Mouse (Mus musculus): ENCODE measurements around the gene Gm45234. TPM values are rescaled to one million over a fixed set of nuclear protein-coding genes. Genes with fewer than 3 reads are reported as not detected.

Gene Gm45234
- polyA plus RNA-seq, 1 experiment: not detected

DNA sequence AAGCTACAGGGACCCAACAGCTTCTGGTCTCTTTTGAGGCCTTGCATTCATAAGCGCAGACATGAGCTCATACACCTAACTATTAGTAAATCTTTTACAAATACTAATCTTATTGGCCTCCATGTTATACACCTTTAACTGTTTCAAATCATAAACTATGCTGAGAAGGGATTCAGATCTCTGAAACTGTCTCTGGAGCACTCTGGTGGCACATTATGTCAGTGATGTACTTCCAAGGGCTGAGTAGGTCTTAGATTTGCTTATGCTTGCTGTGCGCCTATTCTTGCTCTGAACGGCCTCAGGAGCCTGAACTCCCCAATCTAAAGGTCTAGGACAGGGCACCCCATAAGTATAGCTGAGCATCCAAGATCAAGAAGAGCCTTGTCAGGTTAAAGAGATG lies 14.0 kb downstream of the Gm45234 start:
- TF ChIP-seq POLR2A (IDR thresholded peaks at IDR 0.05; ENCODE audit: borderline replicate concordance, low read depth, low read length) (no peak), CTCF (IDR thresholded peaks at IDR 0.05; ENCODE audit: low read depth, low read length) (no peak)
- H3K4me1 ChIP-seq (ENCODE audit: control insufficient read depth, insufficient read depth, low read length): peaks cover 31% of the 10 kb centered on the region
- peak overlapping the region; percentile 51 for H3K4me3 ChIP-seq (ENCODE audit: insufficient read depth, low read length)
- H3K27ac ChIP-seq (ENCODE audit: insufficient read depth, low read depth, low read length): peak overlapping the region; percentile 98

DNA sequence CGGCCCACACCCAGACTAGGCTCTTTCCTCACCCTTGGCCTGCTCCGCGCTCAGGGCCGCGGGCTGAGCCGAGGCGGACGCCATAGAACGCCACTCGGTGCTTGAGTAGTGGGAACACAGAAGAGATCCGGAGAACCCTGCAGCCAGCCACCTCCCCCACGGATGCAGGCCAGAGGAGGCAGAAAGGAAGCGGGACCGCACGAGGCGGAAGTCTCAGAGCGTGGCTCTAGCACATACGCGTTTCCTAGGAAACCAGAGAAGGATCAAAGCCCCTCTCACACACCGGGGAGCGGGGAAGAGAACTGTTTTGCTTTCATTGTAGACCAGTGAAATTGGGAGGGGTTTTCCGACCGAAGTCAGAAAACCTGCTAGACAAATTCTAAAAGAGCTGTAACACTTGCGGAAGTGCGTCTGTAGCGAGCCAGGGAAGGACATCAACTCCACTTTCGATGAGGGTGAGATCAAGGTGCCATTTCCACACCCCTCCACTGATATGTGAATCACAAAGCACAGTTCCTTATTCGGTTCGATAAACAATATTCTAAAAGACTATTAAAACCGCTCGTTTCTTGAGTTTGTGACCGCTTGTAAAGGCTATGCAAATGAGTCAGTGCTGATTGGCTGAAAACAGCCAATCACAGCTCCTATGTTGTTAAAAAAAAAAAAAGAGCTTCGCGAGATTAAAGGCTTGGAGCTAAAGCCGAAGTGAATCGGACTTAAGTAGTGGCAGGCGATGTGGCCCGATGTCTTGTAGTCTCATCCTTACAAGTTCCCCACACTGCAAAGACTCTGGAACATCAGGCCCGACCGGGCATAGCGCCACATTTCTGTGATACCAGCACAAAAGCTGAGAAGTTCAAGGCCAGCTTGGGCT lies 14.7 kb downstream of the Gm45234 start, which contains the start of gene Grcc10:
TSS of gene Grcc10 (minus strand) at position 487 of the 874 bp plus-strand sequence.
- peak within 1 kb of the TSS; percentile 98 for H3K27ac ChIP-seq (ENCODE audit: insufficient read depth, low read depth, low read length)
- TF ChIP-seq CTCF (IDR thresholded peaks at IDR 0.05; ENCODE audit: low read depth, low read length) (no peak), POLR2A (IDR thresholded peaks at IDR 0.05; ENCODE audit: borderline replicate concordance, low read depth, low read length) (peak; percentile 96)
- peaks cover 31% of the 10 kb centered on the region for H3K4me1 ChIP-seq (ENCODE audit: control insufficient read depth, insufficient read depth, low read length)
- H3K4me3 ChIP-seq (ENCODE audit: insufficient read depth, low read length): peak within 1 kb of the TSS; percentile 64

DNA sequence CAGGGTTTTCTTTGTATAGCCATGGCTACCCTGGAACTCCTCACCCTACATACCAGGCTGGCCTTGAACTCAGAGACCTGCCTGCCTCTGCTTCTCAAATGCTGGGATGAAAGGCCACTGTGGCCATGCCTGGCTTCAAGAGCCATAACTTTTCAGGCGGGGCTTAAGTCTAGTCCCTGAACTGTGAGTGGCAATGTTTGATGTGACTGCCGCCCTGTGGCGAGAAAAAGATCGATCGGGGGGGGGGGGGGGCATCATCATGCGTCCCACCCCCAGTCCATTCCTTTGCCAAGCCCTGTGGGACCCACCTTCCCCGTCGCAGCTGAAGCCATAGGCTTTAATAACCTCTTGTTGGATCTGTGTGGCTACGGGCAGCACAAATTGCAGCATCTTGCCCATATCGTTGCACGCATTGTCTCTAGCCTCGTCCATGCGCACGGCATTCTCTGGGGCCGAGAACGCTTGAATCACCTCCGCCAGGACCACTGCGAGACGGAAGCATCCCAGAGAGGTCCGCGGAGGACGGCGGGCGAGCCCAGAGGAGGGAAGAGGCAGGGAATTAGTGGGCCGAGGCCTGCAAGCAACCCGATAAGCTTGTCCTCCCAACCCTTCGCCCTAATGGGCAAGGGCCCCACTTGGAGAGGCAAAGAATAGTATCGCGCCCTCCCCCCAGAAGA lies 15.5 kb downstream of the Gm45234 start:
- Histone ChIP-seq H3K4me1 (ENCODE audit: control insufficient read depth, insufficient read depth, low read length) (peaks cover 31% of the 10 kb centered on the region), H3K27ac (ENCODE audit: insufficient read depth, low read depth, low read length) (peak overlapping the region; percentile 98), H3K4me3 (ENCODE audit: insufficient read depth, low read length) (peak overlapping the region; percentile 64)
- TF ChIP-seq CTCF (IDR thresholded peaks at IDR 0.05; ENCODE audit: low read depth, low read length): peak; percentile 57; the same call in 1 of the 2 replicates
- no peak for TF ChIP-seq POLR2A (IDR thresholded peaks at IDR 0.05; ENCODE audit: borderline replicate concordance, low read depth, low read length)

DNA sequence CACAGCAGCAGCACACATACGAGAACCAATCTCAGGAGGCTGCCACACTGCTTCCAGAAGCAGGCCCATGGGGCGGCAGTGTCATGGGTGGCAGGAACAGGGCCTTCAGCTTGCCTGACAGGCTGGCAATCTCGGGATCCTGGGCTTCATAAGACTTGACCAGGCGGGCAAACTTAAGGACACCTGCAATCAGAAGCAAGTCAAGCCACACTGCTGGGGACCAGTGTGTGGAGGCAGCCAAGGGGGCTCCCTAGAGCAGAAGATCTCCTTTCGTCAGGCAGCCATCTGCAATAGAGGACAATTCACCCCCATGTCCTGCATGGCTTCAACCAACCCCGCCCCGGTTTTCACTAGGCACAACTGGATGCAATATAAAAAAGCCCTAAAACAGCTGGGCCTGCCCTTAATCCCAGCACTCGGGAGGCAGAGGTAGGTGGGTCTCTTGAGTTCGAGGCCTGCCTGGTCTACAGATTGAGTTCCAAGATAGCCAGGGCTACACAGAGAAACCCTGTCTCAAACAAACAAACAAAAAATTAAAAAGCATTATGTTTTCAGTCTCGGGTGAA lies 16.5 kb downstream of the Gm45234 start:
- peak overlapping the region; percentile 36; the same call in 1 of the 2 replicates for H3K4me3 ChIP-seq (ENCODE audit: insufficient read depth, low read length)
- TF ChIP-seq CTCF (IDR thresholded peaks at IDR 0.05; ENCODE audit: low read depth, low read length): no peak
- TF ChIP-seq POLR2A (IDR thresholded peaks at IDR 0.05; ENCODE audit: borderline replicate concordance, low read depth, low read length): no peak

DNA sequence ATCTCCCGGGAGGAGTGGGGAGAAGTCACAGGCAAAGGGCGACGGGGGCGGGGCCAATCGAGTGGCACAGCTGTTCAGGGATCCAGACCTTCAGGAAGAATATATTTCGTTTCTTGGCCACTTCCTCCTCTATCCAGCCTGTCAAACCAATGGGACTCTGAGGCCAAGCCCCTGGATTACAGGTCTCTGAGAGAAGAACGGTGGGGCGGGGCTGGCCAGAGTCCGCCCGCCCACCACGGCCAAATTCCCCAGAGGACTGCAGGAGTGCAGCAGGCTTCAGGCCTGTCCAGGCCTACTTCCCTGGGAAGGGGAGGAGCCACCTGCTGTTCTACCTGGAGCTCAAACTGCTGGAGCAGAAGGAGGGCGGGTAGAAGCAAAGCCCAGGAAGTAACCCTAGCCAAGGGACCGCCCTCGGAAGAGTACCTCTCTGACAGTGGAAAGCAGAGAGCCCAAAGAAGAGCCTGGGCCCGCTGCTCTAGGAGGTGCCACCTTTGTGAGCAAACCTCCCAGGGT lies 17.3 kb downstream of the Gm45234 start, which contains the start of gene Ptpn6:
TSS of gene Ptpn6 (minus strand) at position 204 of the 513 bp plus-strand sequence.
- Histone ChIP-seq H3K4me1 (ENCODE audit: control insufficient read depth, insufficient read depth, low read length) (peaks cover 41% of the 10 kb centered on the region), H3K27ac (ENCODE audit: insufficient read depth, low read depth, low read length) (peak within 1 kb of the TSS; percentile 61), H3K4me3 (ENCODE audit: insufficient read depth, low read length) (0 out of 2 replicates have a peak within 1 kb of the TSS, but pooled peaks have one; percentile 25)
- TF ChIP-seq POLR2A (IDR thresholded peaks at IDR 0.05; ENCODE audit: borderline replicate concordance, low read depth, low read length) (no peak), CTCF (IDR thresholded peaks at IDR 0.05; ENCODE audit: low read depth, low read length) (no peak)

More for the DNA sequence above, 16.5 kb downstream of the Gm45234 start:
- H3K27ac ChIP-seq (ENCODE audit: insufficient read depth, low read depth, low read length): peak overlapping the region; percentile 61
- peaks cover 33% of the 10 kb centered on the region for H3K4me1 ChIP-seq (ENCODE audit: control insufficient read depth, insufficient read depth, low read length)

DNA sequence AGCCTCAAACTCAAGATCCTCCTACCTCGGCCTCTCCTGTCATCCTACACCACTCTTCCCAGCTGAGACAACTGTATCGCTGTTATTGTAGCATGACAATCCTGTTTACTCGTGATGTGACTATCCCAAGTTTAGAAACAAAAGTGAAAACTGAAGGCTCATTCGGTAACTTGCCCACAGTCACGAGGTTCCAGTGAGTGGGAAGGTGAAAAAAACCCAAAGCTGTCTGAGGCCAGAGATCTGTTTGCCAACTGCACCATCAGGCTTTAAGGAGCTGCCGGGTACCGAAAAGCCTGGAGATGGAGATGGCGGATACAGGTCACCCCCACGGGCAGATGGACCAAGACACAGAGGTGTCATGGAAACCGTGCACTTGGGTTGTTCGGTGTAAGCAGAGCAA lies 18.8 kb downstream of the Gm45234 start:
- Histone ChIP-seq H3K27ac (ENCODE audit: insufficient read depth, low read depth, low read length) (no peak overlapping the region), H3K4me1 (ENCODE audit: control insufficient read depth, insufficient read depth, low read length) (peaks cover 45% of the 10 kb centered on the region), H3K4me3 (ENCODE audit: insufficient read depth, low read length) (no peak overlapping the region)
- no peak for TF ChIP-seq CTCF (IDR thresholded peaks at IDR 0.05; ENCODE audit: low read depth, low read length)
- no peak for TF ChIP-seq POLR2A (IDR thresholded peaks at IDR 0.05; ENCODE audit: borderline replicate concordance, low read depth, low read length)

DNA sequence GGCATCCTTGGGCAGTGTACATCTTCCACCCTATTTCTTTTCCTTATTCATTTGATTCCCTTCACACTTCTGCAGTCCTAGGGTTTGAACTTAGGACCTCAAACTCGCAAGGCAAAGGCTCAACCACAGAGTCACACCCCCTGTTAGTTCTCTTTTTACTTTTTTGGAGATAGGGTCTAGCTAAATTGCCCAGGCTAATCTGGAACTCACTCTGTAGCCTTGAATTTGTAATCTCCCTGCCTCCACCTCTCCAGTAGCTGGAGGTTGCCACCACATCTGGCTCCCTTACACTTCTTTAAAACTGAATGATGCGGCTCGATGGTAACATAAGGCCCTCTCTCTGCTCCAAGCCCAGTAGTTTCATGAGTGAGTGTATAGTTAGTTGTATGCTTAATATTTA lies 21.4 kb downstream of the Gm45234 start:
- Histone ChIP-seq H3K27ac (ENCODE audit: insufficient read depth, low read depth, low read length) (no peak overlapping the region), H3K4me3 (ENCODE audit: insufficient read depth, low read length) (no peak overlapping the region), H3K4me1 (ENCODE audit: control insufficient read depth, insufficient read depth, low read length) (peaks cover 48% of the 10 kb centered on the region)
- TF ChIP-seq POLR2A (IDR thresholded peaks at IDR 0.05; ENCODE audit: borderline replicate concordance, low read depth, low read length): no peak

DNA sequence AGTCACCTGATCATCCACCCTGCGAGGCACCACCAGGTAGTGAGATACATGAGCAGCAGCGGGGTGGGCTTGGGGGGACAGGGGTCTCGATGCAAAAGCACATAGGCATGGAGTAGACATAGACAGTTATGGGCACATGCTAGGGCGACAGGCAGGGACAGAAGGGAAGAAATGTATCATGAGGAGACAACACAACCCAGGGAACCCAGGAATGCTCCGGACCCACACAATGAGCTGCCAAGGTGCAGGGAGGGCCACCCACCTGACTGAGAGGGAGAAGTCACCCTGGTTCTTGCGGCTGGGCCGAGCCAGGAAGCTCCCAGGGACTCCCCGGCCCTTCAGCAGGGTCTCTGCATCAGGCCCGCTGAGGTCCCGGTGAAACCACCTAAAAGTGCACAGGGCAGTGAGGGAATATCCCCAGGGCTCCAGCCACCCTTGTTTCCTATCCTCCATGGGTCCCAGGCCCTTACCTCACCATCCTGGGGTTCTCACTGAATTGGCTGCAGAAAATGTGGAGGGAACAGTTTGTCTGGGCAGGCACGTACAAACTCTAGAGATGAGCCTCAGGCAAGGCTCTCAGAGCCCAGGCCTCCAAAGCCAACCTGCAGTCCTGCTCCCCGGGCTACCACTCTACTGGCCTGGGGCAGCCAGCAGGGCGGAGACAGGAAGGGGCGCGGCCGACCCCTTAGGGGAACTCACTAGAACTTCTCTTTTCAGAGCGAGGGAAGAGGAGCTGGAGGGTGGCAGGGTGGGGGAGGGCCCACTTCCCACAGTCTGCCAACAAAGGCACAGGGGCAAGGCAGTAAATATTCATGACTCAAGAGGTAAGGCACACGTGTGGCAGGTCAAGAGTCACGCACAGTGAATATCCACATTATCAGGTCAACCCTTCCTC lies 23.1 kb downstream of the Gm45234 start:
- Histone ChIP-seq H3K4me3 (ENCODE audit: insufficient read depth, low read length) (peak overlapping the region; percentile 95), H3K4me1 (ENCODE audit: control insufficient read depth, insufficient read depth, low read length) (peaks cover 48% of the 10 kb centered on the region), H3K27ac (ENCODE audit: insufficient read depth, low read depth, low read length) (peak overlapping the region; percentile 98)
- no peak for TF ChIP-seq CTCF (IDR thresholded peaks at IDR 0.05; ENCODE audit: low read depth, low read length)
- peak; percentile 75; the same call in 1 of the 2 replicates for TF ChIP-seq POLR2A (IDR thresholded peaks at IDR 0.05; ENCODE audit: borderline replicate concordance, low read depth, low read length)

Data from bone marrow macrophage, adult 2 months (primary cell).